Mouse (Mus musculus): ENCODE results near the gene Zfp944. TPM values are rescaled to one million over a fixed set of nuclear protein-coding genes. Genes with fewer than 3 reads are reported as not detected.

Gene Zfp944
- 86.1 TPM for polyA plus RNA-seq (2014; fragmentation: Illumina TruSeq; extraction: RNeasy Lipid Tissue Mini Kit (QIAGEN cat#74804); ENCODE audit: low replicate concordance)

DNA sequence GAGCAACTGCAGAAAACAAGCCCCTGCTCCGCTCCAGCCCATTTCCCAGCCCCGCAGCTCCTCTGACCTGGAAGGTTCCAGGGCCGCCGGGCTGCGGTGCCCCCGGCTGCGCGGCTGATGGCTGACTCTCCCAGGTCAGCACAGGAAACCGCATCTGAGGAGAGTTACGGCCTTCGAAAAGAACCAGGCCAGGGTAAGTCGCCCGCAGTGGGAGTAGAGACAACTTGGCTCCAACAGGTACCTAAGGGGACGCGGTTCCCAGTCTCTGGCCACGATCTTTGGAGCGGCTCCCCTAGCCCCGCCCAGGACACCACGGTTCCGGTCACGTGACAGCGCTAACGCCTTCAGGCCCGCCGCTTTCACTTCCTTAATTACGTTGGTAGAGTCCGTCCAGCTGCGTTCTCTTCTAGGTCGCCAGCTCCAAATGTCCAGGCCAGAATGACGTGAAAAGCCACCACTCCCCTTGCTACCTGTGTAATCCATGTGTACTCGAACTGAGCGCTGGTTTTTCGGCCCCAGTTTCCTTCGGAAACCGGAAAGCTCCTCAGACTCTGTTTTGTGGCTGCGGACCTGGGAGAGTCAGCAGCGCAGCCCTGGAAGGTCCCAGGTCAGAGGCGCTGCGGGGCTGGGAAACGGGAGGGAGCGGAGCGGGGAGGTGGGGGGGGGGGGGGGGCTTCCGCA, at the start of gene Zfp944, which contains the start of gene Zfp758:
TSS of gene Zfp944 (minus strand) at position 300 of the 681 bp plus-strand sequence.
TSS of gene Zfp758 (plus strand) at position 353 of the 681 bp plus-strand sequence.

GRCm38 (mm10) chr17:22314730-22315226, 46.4 kb downstream of the Zfp944 start, which contains the start of gene CT030661.1:
CT030661.1 (minus strand) TSS chr17:22314837.

Other genes starting within 250 kb of the Zfp944 start
- 11.7 TPM for gene Zfp947, start 195.2 kb downstream of the Zfp944 start, polyA plus RNA-seq (2014; fragmentation: Illumina TruSeq; extraction: RNeasy Lipid Tissue Mini Kit (QIAGEN cat#74804); ENCODE audit: low replicate concordance)
- gene Zfp994, start 135.8 kb downstream of the Zfp944 start, polyA plus RNA-seq (2014; fragmentation: Illumina TruSeq; extraction: RNeasy Lipid Tissue Mini Kit (QIAGEN cat#74804); ENCODE audit: low replicate concordance): 34.2 TPM
- gene CT030661.1, start 46.6 kb downstream of the Zfp944 start, polyA plus RNA-seq (2014; fragmentation: Illumina TruSeq; extraction: RNeasy Lipid Tissue Mini Kit (QIAGEN cat#74804); ENCODE audit: low replicate concordance): 118 TPM
- gene Zfp758, start 53 bp upstream of the Zfp944 start, polyA plus RNA-seq (2014; fragmentation: Illumina TruSeq; extraction: RNeasy Lipid Tissue Mini Kit (QIAGEN cat#74804); ENCODE audit: low replicate concordance): 87.2 TPM
- gene Zfp946, start 62.8 kb upstream of the Zfp944 start, polyA plus RNA-seq (2014; fragmentation: Illumina TruSeq; extraction: RNeasy Lipid Tissue Mini Kit (QIAGEN cat#74804); ENCODE audit: low replicate concordance): 205 TPM
- not detected for gene Vmn2r111, start 212.1 kb upstream of the Zfp944 start, polyA plus RNA-seq (2014; fragmentation: Illumina TruSeq; extraction: RNeasy Lipid Tissue Mini Kit (QIAGEN cat#74804); ENCODE audit: low replicate concordance)
- not detected for gene Vmn2r112, start 239.6 kb upstream of the Zfp944 start, polyA plus RNA-seq (2014; fragmentation: Illumina TruSeq; extraction: RNeasy Lipid Tissue Mini Kit (QIAGEN cat#74804); ENCODE audit: low replicate concordance)